10 mouse cellular contexts compared by ENCODE assay signal in the genomic region with DNA sequence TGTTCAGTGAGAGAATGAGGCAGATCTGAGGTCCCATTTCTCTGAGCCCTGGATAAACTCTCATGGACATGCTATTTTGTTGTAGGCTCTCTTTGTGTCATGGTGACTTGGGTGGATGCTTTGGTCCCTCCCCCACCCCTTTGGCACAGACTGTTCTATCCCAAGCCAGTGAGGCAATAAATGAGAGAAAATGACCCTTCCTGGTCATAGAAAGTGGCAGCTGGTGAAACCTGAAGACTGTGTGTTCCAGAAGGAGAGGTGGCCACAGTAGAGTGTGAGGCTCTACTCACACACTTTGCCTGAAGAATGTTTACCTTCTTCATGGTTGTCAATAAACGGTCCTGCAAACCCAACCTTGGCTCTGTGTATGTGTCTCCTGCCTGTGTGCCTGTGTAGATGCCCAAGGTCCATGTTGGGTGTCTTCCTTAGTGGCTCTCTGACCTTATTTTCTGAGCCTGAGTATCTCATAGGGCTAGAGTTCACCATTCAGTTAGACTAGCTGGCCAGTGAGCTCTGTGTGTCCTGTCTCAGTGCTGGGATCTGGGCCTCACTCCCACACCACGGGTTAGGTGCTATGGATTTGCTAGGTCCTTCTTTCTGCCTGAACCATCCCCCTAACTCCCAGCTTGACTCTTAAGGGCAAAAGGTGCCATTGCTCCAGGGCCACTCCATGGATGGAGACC.
A peak's percentile ranks its signal among the peaks of the same experiment; 100 is the strongest.
DNase-seq lines count a peak whose midpoint lies in the region; ATAC-seq and TF ChIP-seq lines count a peak whose summit lies in the region.
"Had no signal": no experiment of that assay in that cellular context is flagged by ENCODE, and none has a peak within 500 bp of the region (broad histone marks: within the 10 kb centered on the region; RNA-seq: fewer than 3 reads in every experiment).

No protein-coding gene starts in this region.

- WGBS in heart, embryonic 11.5 days (ENCODE audit: insufficient replicate concordance): 33% methylated on average over 2 of the region's 2 CpGs
- WGBS in hindbrain, embryonic 15.5 days: 49% methylated on average over 2 of the region's 2 CpGs
- WGBS in midbrain, embryonic 11.5 days: 31% methylated on average over 2 of the region's 2 CpGs

- H3K27ac ChIP-seq in heart, embryonic 11.5 days (ENCODE audit: low read depth, low read length): peak overlapping the region; percentile 76
- peak overlapping the region; percentile 69 for H3K27ac ChIP-seq in cortical plate, adult 2 months (ENCODE audit: insufficient read depth, low read length)
- H3K27ac ChIP-seq in hindbrain, embryonic 15.5 days (replicated peaks): peak overlapping the region; percentile 77
- peak overlapping the region; percentile 57 for H3K27ac ChIP-seq in midbrain, embryonic 11.5 days (ENCODE audit: low read depth, low read length)
- H3K27ac ChIP-seq: liver, embryonic 14.5 days had no signal

- peak overlapping the region; percentile 32 for H3K4me3 ChIP-seq in heart, embryonic 11.5 days (ENCODE audit: low read depth, low read length)
- H3K4me3 ChIP-seq in cortical plate, adult 2 months (ENCODE audit: insufficient read depth, low read length): no peak overlapping the region
- no peak overlapping the region for H3K4me3 ChIP-seq in hindbrain, embryonic 15.5 days
- H3K4me3 ChIP-seq in midbrain, embryonic 11.5 days (ENCODE audit: low read depth, low read length): 0 out of 2 replicates have a peak overlapping the region, but pooled peaks have one; percentile 2

- no peak for TF ChIP-seq CTCF in cortical plate, adult 2 months (IDR thresholded peaks at IDR 0.05; ENCODE audit: extremely low read depth, insufficient read depth, low read length)

- H3K27me3 ChIP-seq in heart, embryonic 11.5 days (ENCODE audit: control insufficient read depth, insufficient read depth, low read length): no peaks in the 10 kb centered on the region
- H3K27me3 ChIP-seq in hindbrain, embryonic 15.5 days: no peaks in the 10 kb centered on the region
- H3K27me3 ChIP-seq in midbrain, embryonic 11.5 days (ENCODE audit: control insufficient read depth, insufficient read depth, low read length): no peaks in the 10 kb centered on the region

- H3K9me3 ChIP-seq in heart, embryonic 11.5 days (replicated peaks; ENCODE audit: control insufficient read depth, low read length): no peaks in the 10 kb centered on the region
- no peaks in the 10 kb centered on the region for H3K9me3 ChIP-seq in hindbrain, embryonic 15.5 days
- no peaks in the 10 kb centered on the region for H3K9me3 ChIP-seq in midbrain, embryonic 11.5 days (ENCODE audit: control insufficient read depth, low read length)

- 0 out of 2 replicates have a peak overlapping the region, but pooled peaks have one; percentile 34 for H3K9ac ChIP-seq in heart, embryonic 11.5 days (ENCODE audit: low read depth, low read length)
- no peak overlapping the region for H3K9ac ChIP-seq in hindbrain, embryonic 15.5 days
- H3K9ac ChIP-seq in midbrain, embryonic 11.5 days (ENCODE audit: low read length): no peak overlapping the region
- H3K9ac ChIP-seq: liver, embryonic 14.5 days had no signal

- no peak for ATAC-seq in heart, embryonic 11.5 days (replicated peaks; ENCODE audit: insufficient number of reproducible peaks, low FRiP score, low TSS enrichment)
- no peak for ATAC-seq in hindbrain, embryonic 15.5 days (ENCODE audit: low FRiP score, low read depth)
- ATAC-seq in midbrain, embryonic 11.5 days (ENCODE audit: low FRiP score): no peak
- ATAC-seq in monocyte, adult 5-6 weeks (replicated peaks; ENCODE audit: insufficient number of reproducible peaks, low FRiP score, low TSS enrichment, poor library complexity, severe bottlenecking): no peak
- ATAC-seq in frontal cortex, adult (ENCODE audit: low TSS enrichment): no peak

- peaks cover 47% of the 10 kb centered on the region for H3K4me1 ChIP-seq in heart, embryonic 11.5 days (ENCODE audit: control insufficient read depth, insufficient read depth, low read length)
- H3K4me1 ChIP-seq in cortical plate, adult 2 months (ENCODE audit: control insufficient read depth, insufficient read depth, low read length): no peaks in the 10 kb centered on the region; the same call in 1 of the 2 replicates
- H3K4me1 ChIP-seq in hindbrain, embryonic 15.5 days (replicated peaks): peaks cover 37% of the 10 kb centered on the region
- H3K4me1 ChIP-seq in midbrain, embryonic 11.5 days (ENCODE audit: control insufficient read depth, insufficient read depth, low read length): peaks cover 23% of the 10 kb centered on the region

- H3K4me2 ChIP-seq in heart, embryonic 11.5 days: peak overlapping the region; percentile 68
- peak overlapping the region; percentile 37 for H3K4me2 ChIP-seq in hindbrain, embryonic 15.5 days
- peak overlapping the region; percentile 41 for H3K4me2 ChIP-seq in midbrain, embryonic 11.5 days

- no peaks in the 10 kb centered on the region for H3K36me3 ChIP-seq in heart, embryonic 11.5 days (ENCODE audit: control insufficient read depth, insufficient read depth, low read length)
- no peaks in the 10 kb centered on the region for H3K36me3 ChIP-seq in hindbrain, embryonic 15.5 days
- H3K36me3 ChIP-seq in midbrain, embryonic 11.5 days (ENCODE audit: control insufficient read depth, insufficient read depth, low read length): no peaks in the 10 kb centered on the region

- no peak for DNase-seq in heart, postnatal 36 days
- no peak for DNase-seq in midbrain, embryonic 11.5 days (ENCODE audit: low spot score, missing footprints)
- no peak for DNase-seq in layer of hippocampus, postnatal 25 days (ENCODE audit: extremely low spot score in 1 of 2, low spot score in 1 of 2)
- DNase-seq: adrenal gland, postnatal 25 days had no signal

- intact Hi-C loops in heart, postnatal 36 days (cut with DNase I): loop anchor here (5.0 kb wide), 1 partner anchor 50 kb away; no protein-coding TSS in a partner anchor

- no peak for TF ChIP-seq POLR2A in cortical plate, adult 2 months (IDR thresholded peaks at IDR 0.05; ENCODE audit: extremely low read depth, insufficient read depth, low read length)

Comparison
In these comparisons a context has a peak if more than half of its experiments do, and no peak if none do; other contexts are left out.
1. H3K4me3 ChIP-seq: peak in heart, embryonic 11.5 days (single experiment) and midbrain, embryonic 11.5 days (single experiment); none in cortical plate, adult 2 months (single experiment) and hindbrain, embryonic 15.5 days (single experiment).
2. Peak in every context shown above with its lines, with median percentiles within 50 percentile points of each other: H3K27ac ChIP-seq and H3K4me2 ChIP-seq.